Mouse (Mus musculus): Measurements from ENCODE around the gene Matn4. TPM values are rescaled to one million over a fixed set of nuclear protein-coding genes. Genes with fewer than 3 reads are reported as not detected.

Gene Matn4
- polyA plus RNA-seq, 1 experiment from 2014 or later = 113 TPM

GRCm38 (mm10) chr2:164423464-164423863 is 18.5 kb upstream of the Matn4 start:
- ATAC-seq (ENCODE audit: insufficient number of reproducible peaks, low FRiP score, low TSS enrichment, low read depth) = no peak
- peaks cover 13% of the 10 kb centered on the region; the same call in 1 of the 2 replicates for H3K4me1 ChIP-seq
- H3K9me3 ChIP-seq = no peaks in the 10 kb centered on the region
- peaks cover 47% of the 10 kb centered on the region for H3K36me3 ChIP-seq
- no peak overlapping the region for H3K27ac ChIP-seq
- H3K4me3 ChIP-seq = no peak overlapping the region
- no peak overlapping the region for H3K9ac ChIP-seq
- no peak overlapping the region for H3K4me2 ChIP-seq
- H3K27me3 ChIP-seq = no peaks in the 10 kb centered on the region; the same call in 1 of the 2 replicates
- WGBS = 90% methylated on average over 11 of the region's 11 CpGs

- no peaks in the 10 kb centered on the region for H3K9me3 ChIP-seq
- peak overlapping the region; percentile 57; the same call in 1 of the 2 replicates for H3K27ac ChIP-seq
- WGBS = 82% methylated on average over 15 of the region's 15 CpGs
- no peak for ATAC-seq (ENCODE audit: insufficient number of reproducible peaks, low FRiP score, low TSS enrichment, low read depth)
- no peak overlapping the region for H3K4me3 ChIP-seq
- H3K4me1 ChIP-seq = peaks cover 13% of the 10 kb centered on the region; the same call in 1 of the 2 replicates
- H3K4me2 ChIP-seq = no peak overlapping the region
- H3K9ac ChIP-seq = no peak overlapping the region
- H3K36me3 ChIP-seq = peaks cover 41% of the 10 kb centered on the region
- H3K27me3 ChIP-seq = no peaks in the 10 kb centered on the region; the same call in 1 of the 2 replicates
Measured at GRCm38 (mm10) chr2:164422675-164423393, 17.9 kb upstream of the Matn4 start.

- Histone ChIP-seq H3K4me1 (peaks cover 13% of the 10 kb centered on the region; the same call in 1 of the 2 replicates), H3K4me3 (no peak overlapping the region), H3K27ac (peak overlapping the region; percentile 57), H3K4me2 (no peak overlapping the region), H3K9me3 (no peaks in the 10 kb centered on the region), H3K9ac (no peak overlapping the region), H3K36me3 (peaks cover 32% of the 10 kb centered on the region), H3K27me3 (no peaks in the 10 kb centered on the region; the same call in 1 of the 2 replicates)
- no peak for ATAC-seq (ENCODE audit: insufficient number of reproducible peaks, low FRiP score, low TSS enrichment, low read depth)
- WGBS = 47% methylated on average over 8 of the region's 8 CpGs
Measured at GRCm38 (mm10) chr2:164421979-164422378, 17.0 kb upstream of the Matn4 start.

- H3K9me3 ChIP-seq = no peaks in the 10 kb centered on the region
- peaks cover 25% of the 10 kb centered on the region for H3K36me3 ChIP-seq
- peak overlapping the region; percentile 57; the same call in 1 of the 2 replicates for H3K27ac ChIP-seq
- no peak overlapping the region for H3K4me2 ChIP-seq
- H3K27me3 ChIP-seq = no peaks in the 10 kb centered on the region
- ATAC-seq (ENCODE audit: insufficient number of reproducible peaks, low FRiP score, low TSS enrichment, low read depth) = no peak
- H3K4me1 ChIP-seq = peaks cover 13% of the 10 kb centered on the region; the same call in 1 of the 2 replicates
- WGBS = 78% methylated on average over 7 of the region's 7 CpGs
- H3K9ac ChIP-seq = no peak overlapping the region
- no peak overlapping the region for H3K4me3 ChIP-seq
Measured at GRCm38 (mm10) chr2:164421306-164421705, 16.3 kb upstream of the Matn4 start.

GRCm38 (mm10) chr2:164419489-164419888 is 14.5 kb upstream of the Matn4 start:
- Histone ChIP-seq H3K4me2 (no peak overlapping the region), H3K36me3 (peaks cover 13% of the 10 kb centered on the region), H3K9ac (no peak overlapping the region), H3K27me3 (peaks cover 7% of the 10 kb centered on the region), H3K4me1 (peaks cover 14% of the 10 kb centered on the region), H3K27ac (no peak overlapping the region), H3K4me3 (no peak overlapping the region), H3K9me3 (no peaks in the 10 kb centered on the region)
- ATAC-seq (ENCODE audit: insufficient number of reproducible peaks, low FRiP score, low TSS enrichment, low read depth) = no peak
- WGBS = 3% methylated on average over 3 of the region's 3 CpGs

- no peak for ATAC-seq (ENCODE audit: insufficient number of reproducible peaks, low FRiP score, low TSS enrichment, low read depth)
- 20% methylated on average over 3 of the region's 3 CpGs for WGBS
- Histone ChIP-seq H3K9me3 (no peaks in the 10 kb centered on the region), H3K4me1 (peaks cover 22% of the 10 kb centered on the region), H3K36me3 (peaks cover 2% of the 10 kb centered on the region), H3K4me3 (no peak overlapping the region), H3K27ac (no peak overlapping the region), H3K9ac (no peak overlapping the region), H3K27me3 (peaks cover 16% of the 10 kb centered on the region), H3K4me2 (no peak overlapping the region)
Measured at GRCm38 (mm10) chr2:164418308-164418875, 13.4 kb upstream of the Matn4 start.

GRCm38 (mm10) chr2:164417198-164417597 is 12.2 kb upstream of the Matn4 start:
- 0% methylated on average over 2 of the region's 2 CpGs for WGBS
- no peaks in the 10 kb centered on the region for H3K9me3 ChIP-seq
- peaks cover 18% of the 10 kb centered on the region for H3K27me3 ChIP-seq
- H3K4me2 ChIP-seq = no peak overlapping the region
- H3K9ac ChIP-seq = no peak overlapping the region
- peaks cover 13% of the 10 kb centered on the region for H3K4me1 ChIP-seq
- no peak for ATAC-seq (ENCODE audit: insufficient number of reproducible peaks, low FRiP score, low TSS enrichment, low read depth)
- H3K27ac ChIP-seq = no peak overlapping the region
- no peaks in the 10 kb centered on the region for H3K36me3 ChIP-seq
- H3K4me3 ChIP-seq = no peak overlapping the region

GRCm38 (mm10) chr2:164414581-164414980 is 9.6 kb upstream of the Matn4 start:
- Histone ChIP-seq H3K4me3 (peak overlapping the region; percentile 25), H3K4me1 (peaks cover 9% of the 10 kb centered on the region), H3K9ac (no peak overlapping the region), H3K4me2 (peak overlapping the region; percentile 46), H3K27ac (no peak overlapping the region), H3K9me3 (no peaks in the 10 kb centered on the region), H3K27me3 (peaks cover 34% of the 10 kb centered on the region), H3K36me3 (no peaks in the 10 kb centered on the region)
- ATAC-seq (ENCODE audit: insufficient number of reproducible peaks, low FRiP score, low TSS enrichment, low read depth) = no peak
- WGBS = 66% methylated on average over 10 of the region's 10 CpGs

GRCm38 (mm10) chr2:164414167-164414566 is 9.2 kb upstream of the Matn4 start:
- H3K4me1 ChIP-seq = peaks cover 9% of the 10 kb centered on the region
- H3K4me3 ChIP-seq = peak overlapping the region; percentile 25
- no peak overlapping the region for H3K27ac ChIP-seq
- peaks cover 38% of the 10 kb centered on the region for H3K27me3 ChIP-seq
- no peak for ATAC-seq (ENCODE audit: insufficient number of reproducible peaks, low FRiP score, low TSS enrichment, low read depth)
- 20% methylated on average over 28 of the region's 28 CpGs for WGBS
- H3K4me2 ChIP-seq = peak overlapping the region; percentile 46
- H3K36me3 ChIP-seq = no peaks in the 10 kb centered on the region
- no peak overlapping the region for H3K9ac ChIP-seq
- no peaks in the 10 kb centered on the region for H3K9me3 ChIP-seq

- H3K9me3 ChIP-seq = no peaks in the 10 kb centered on the region
- no peak overlapping the region for H3K4me3 ChIP-seq
- H3K9ac ChIP-seq = no peak overlapping the region
- peaks cover 85% of the 10 kb centered on the region for H3K27me3 ChIP-seq
- no peaks in the 10 kb centered on the region for H3K36me3 ChIP-seq
- no peak overlapping the region for H3K27ac ChIP-seq
- no peak for ATAC-seq (ENCODE audit: insufficient number of reproducible peaks, low FRiP score, low TSS enrichment, low read depth)
- no peak overlapping the region for H3K4me2 ChIP-seq
- WGBS = 1% methylated on average over 22 of the region's 22 CpGs
- peaks cover 37% of the 10 kb centered on the region for H3K4me1 ChIP-seq
Measured at GRCm38 (mm10) chr2:164407708-164408107, 2.7 kb upstream of the Matn4 start.

GRCm38 (mm10) chr2:164405519-164405918 is 559 bp upstream of the Matn4 start:
- H3K4me3 ChIP-seq = peak overlapping the region; percentile 44
- 36% methylated on average over 5 of the region's 5 CpGs for WGBS
- H3K4me2 ChIP-seq = peak overlapping the region; percentile 77; the same call in 1 of the 2 replicates
- no peak overlapping the region for H3K9ac ChIP-seq
- H3K4me1 ChIP-seq = peaks cover 52% of the 10 kb centered on the region
- no peaks in the 10 kb centered on the region for H3K9me3 ChIP-seq
- no peaks in the 10 kb centered on the region for H3K36me3 ChIP-seq
- peak overlapping the region; percentile 87; the same call in 1 of the 2 replicates for H3K27ac ChIP-seq
- no peak for ATAC-seq (ENCODE audit: insufficient number of reproducible peaks, low FRiP score, low TSS enrichment, low read depth)
- H3K27me3 ChIP-seq = peaks cover 96% of the 10 kb centered on the region
